Mouse (Mus musculus) ovary, postnatal 36 days (tissue): ENCODE measurements at regions not wholly inside any gene's neighbourhood (a gene's known extent, or its start where the extent isn't known, plus 50 kb on each side); places are given as distances from the start of the nearest gene placed in this dataset.
"Not testable (repeated sequence)": the region's sequence is repeated elsewhere in the genome, so short reads cannot be mapped to it uniquely, and the experiment has no call there.

Experiments
- DNase-seq: peaks from one replicate; pipeline ENCODE4 v3.0.0; 2022; ENCODE audit warnings: low spot score, mixed read lengths

GRCm38 (mm10) chr2:44513080-44513724, 414.3 kb downstream of the Gtdc1 start:
- no peak for DNase-seq

GRCm38 (mm10) chr2:44512334-44512733, 415.1 kb downstream of the Gtdc1 start:
- peak; percentile 45 for DNase-seq

GRCm38 (mm10) chr2:44509101-44509500, 418.4 kb downstream of the Gtdc1 start:
- DNase-seq, result peak; percentile 39

GRCm38 (mm10) chr2:44504273-44504672, 423.2 kb downstream of the Gtdc1 start:
- DNase-seq, result no peak

- not testable (repeated sequence) for DNase-seq
Measured at GRCm38 (mm10) chr2:44490806-44491205, 436.7 kb downstream of the Gtdc1 start.

GRCm38 (mm10) chr2:44490230-44490629, 437.2 kb downstream of the Gtdc1 start:
- no peak for DNase-seq

- no peak for DNase-seq
Measured at GRCm38 (mm10) chr2:44485880-44486279, 441.6 kb downstream of the Gtdc1 start.

GRCm38 (mm10) chr2:44479746-44480145, 447.7 kb downstream of the Gtdc1 start:
- no peak for DNase-seq

GRCm38 (mm10) chr2:44475456-44475855, 452.0 kb downstream of the Gtdc1 start:
- DNase-seq, result no peak

- no peak for DNase-seq
Measured at GRCm38 (mm10) chr2:44474653-44475052, 452.8 kb downstream of the Gtdc1 start.

- no peak for DNase-seq
Measured at GRCm38 (mm10) chr2:44471381-44471780, 456.1 kb downstream of the Gtdc1 start.

GRCm38 (mm10) chr2:44470953-44471352, 456.5 kb downstream of the Gtdc1 start:
- no peak for DNase-seq

GRCm38 (mm10) chr2:44464631-44465030, 462.8 kb downstream of the Gtdc1 start:
- no peak for DNase-seq

- no peak for DNase-seq
Measured at GRCm38 (mm10) chr2:44462619-44463329, 464.7 kb downstream of the Gtdc1 start.

GRCm38 (mm10) chr2:44461289-44462250, 465.9 kb downstream of the Gtdc1 start:
- no peak for DNase-seq

- DNase-seq, result no peak
Measured at GRCm38 (mm10) chr2:44449471-44449870, 478.0 kb downstream of the Gtdc1 start.
